Mouse (Mus musculus) stomach, postnatal 0 days (tissue): ENCODE measurements around the gene Dpy19l2. TPM values are rescaled to one million over a fixed set of nuclear protein-coding genes. Genes with fewer than 3 reads are reported as not detected.

Experiments
- ATAC-seq: fragments of 200-750 bp; cut with Nextera tagmentation; 2 replicates; pipeline ENCODE4 v1.8.0; 2017; ENCODE audit not compliant: low FRiP score, low TSS enrichment
- DNase-seq: peaks from one replicate; pipeline ENCODE4 v3.0.0-alpha.2; 2016; ENCODE audit warnings: low spot score
- H3K27ac ChIP-seq: fragments of 300-500 bp; sonication (generic); replicated peaks from 2 replicates; pipeline ENCODE4 v1.5.1; 2014; ENCODE audit warnings: mild to moderate bottlenecking, control low read depth
- H3K27me3 ChIP-seq: fragments of 300-500 bp; sonication (generic); 2 replicates; pipeline ENCODE4 v1.6.1; 2014; ENCODE audit warnings: low read length; ENCODE audit not compliant: control insufficient read depth, insufficient read depth
- H3K36me3 ChIP-seq: fragments of 300-500 bp; sonication (generic); 2 replicates; pipeline ENCODE4 v1.6.1; 2014; ENCODE audit warnings: low read length, mixed read lengths; ENCODE audit not compliant: control insufficient read depth, insufficient read depth
- H3K4me1 ChIP-seq: fragments of 300-500 bp; sonication (generic); replicated peaks from 2 replicates; pipeline ENCODE4 v1.6.1; 2014; ENCODE audit warnings: antibody characterized with exemption; ENCODE audit not compliant: control insufficient read depth, insufficient read depth
- H3K4me2 ChIP-seq: fragments of 300-500 bp; sonication (generic); replicated peaks from 2 replicates; pipeline ENCODE4 v1.6.1; 2014; ENCODE audit warnings: low read depth, mild to moderate bottlenecking, control low read depth, moderate library complexity
- H3K4me3 ChIP-seq: fragments of 300-500 bp; sonication (generic); 2 replicates; pipeline ENCODE4 v1.5.1; 2014; ENCODE audit warnings: low read depth, low read length, control low read depth
- H3K9ac ChIP-seq: fragments of 300-500 bp; sonication (generic); 2 replicates; pipeline ENCODE4 v1.6.1; 2014; ENCODE audit warnings: mild to moderate bottlenecking, low read length, control low read depth, mixed read lengths
- H3K9me3 ChIP-seq: fragments of 300-500 bp; sonication (generic); 2 replicates; pipeline ENCODE4 v1.6.1; 2016; ENCODE audit warnings: low read length; ENCODE audit not compliant: control insufficient read depth
- CTCF ChIP-seq: IDR thresholded peaks from 2 replicates; pipeline ENCODE4 v1.5.1; 2016; ENCODE audit warnings: antibody characterized with exemption, low read depth, mild to moderate bottlenecking, moderate library complexity
- EP300 ChIP-seq: optimal IDR thresholded peaks from 2 replicates; pipeline ENCODE3; 2016; ENCODE audit warnings: antibody characterized with exemption
- WGBS: fragments of 180-500 bp; shearing (Covaris S2); extraction: QIAGEN DNeasy Blood & Tissue Kit; methylation state at CpG from one replicate; pipeline ENCODE4 v1.1.7; 2014; 5-methylcytosine and 5-hydroxymethylcytosine counted together
- polyA plus RNA-seq: library from polyadenylated mRNA; unstranded; fragments of >200 nt; fragmentation: Nextera tagmentation; extraction: Ambion mirVana; gene quantifications from 2 replicates; pipeline ENCODE4 v1.2.1, GENCODE M21; 2015

The Dpy19l2 gene
- polyA plus RNA-seq, 1 experiment from 2014 or later, result 0.04 TPM

GRCm38 (mm10) chr9:24538159-24538558 is 157.9 kb downstream of the Dpy19l2 start:
- TF ChIP-seq EP300, result no peak
- peak; percentile 53 for TF ChIP-seq CTCF
- Histone ChIP-seq H3K4me3 (no peak overlapping the region), H3K4me2 (no peak overlapping the region), H3K27me3 (no peaks in the 10 kb centered on the region), H3K36me3 (no peaks in the 10 kb centered on the region), H3K9me3 (no peaks in the 10 kb centered on the region), H3K9ac (no peak overlapping the region), H3K4me1 (no peaks in the 10 kb centered on the region), H3K27ac (no peak overlapping the region)
- 35% methylated on average over 2 of the region's 2 CpGs for WGBS
- ATAC-seq (no peak), DNase-seq (no peak)

DNA sequence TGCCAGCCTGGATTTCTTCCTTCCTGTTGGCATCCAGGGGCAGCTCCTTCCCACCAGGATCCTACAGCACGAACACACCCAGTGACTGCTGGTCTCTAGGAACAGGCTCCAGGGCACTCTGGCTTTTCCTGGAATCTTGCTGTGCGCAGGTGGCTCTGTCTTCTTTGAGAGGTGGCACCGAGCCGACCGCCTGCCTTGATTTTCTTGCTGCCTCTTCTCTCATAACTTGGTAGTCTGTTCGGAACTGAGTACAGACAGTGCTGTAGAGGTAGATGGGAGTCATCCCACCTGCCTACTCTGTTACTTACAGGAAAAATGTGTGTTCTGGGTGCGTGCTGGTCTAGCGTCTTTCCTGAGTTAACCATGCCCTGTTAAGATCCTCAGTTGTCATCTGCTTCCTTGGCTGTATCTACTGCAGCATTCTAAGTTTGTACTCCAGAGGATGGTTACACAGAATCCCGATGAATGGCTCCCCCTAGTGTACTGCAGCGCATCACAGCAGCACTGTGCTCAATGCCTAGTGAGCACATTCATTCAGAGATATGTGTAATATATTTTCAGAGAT is 179.4 kb downstream of the Dpy19l2 start:
- H3K4me1 ChIP-seq, result no peaks in the 10 kb centered on the region
- no peaks in the 10 kb centered on the region for H3K9me3 ChIP-seq
- TF ChIP-seq CTCF, result peak; percentile 92
- no peak for TF ChIP-seq EP300
- no peak overlapping the region for H3K27ac ChIP-seq
- no peak overlapping the region for H3K9ac ChIP-seq
- H3K36me3 ChIP-seq, result no peaks in the 10 kb centered on the region
- no peak for ATAC-seq
- DNase-seq, result peak; percentile 58
- no peaks in the 10 kb centered on the region for H3K27me3 ChIP-seq
- WGBS, result 57% methylated on average over 10 of the region's 10 CpGs
- H3K4me3 ChIP-seq, result no peak overlapping the region
- no peak overlapping the region for H3K4me2 ChIP-seq

DNA sequence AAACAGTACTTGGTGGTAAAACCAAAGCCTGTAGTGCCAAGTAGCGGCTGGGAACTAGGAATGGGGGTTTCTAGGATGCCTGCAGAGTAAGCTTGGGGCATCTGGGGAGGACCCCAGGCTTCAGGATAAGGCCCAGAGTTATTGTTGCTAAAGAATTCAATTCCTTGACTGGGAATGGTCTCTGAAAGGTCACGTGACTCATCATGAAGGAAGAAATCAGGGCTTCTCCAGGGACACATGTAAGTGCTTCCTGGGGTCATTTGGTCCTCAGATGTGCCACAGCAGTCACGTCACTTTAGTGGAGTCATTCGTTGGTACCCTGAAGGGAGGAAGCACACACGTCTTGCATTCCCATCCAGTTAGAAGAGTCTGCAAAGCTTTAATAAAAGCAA is 182.0 kb downstream of the Dpy19l2 start:
- DNase-seq (no peak), ATAC-seq (no peak)
- Histone ChIP-seq H3K27ac (no peak overlapping the region), H3K27me3 (no peaks in the 10 kb centered on the region), H3K9me3 (no peaks in the 10 kb centered on the region), H3K4me2 (no peak overlapping the region), H3K4me1 (no peaks in the 10 kb centered on the region), H3K9ac (no peak overlapping the region), H3K4me3 (no peak overlapping the region), H3K36me3 (no peaks in the 10 kb centered on the region)
- no peak for TF ChIP-seq EP300
- 67% methylated on average over 5 of the region's 5 CpGs for WGBS

DNA sequence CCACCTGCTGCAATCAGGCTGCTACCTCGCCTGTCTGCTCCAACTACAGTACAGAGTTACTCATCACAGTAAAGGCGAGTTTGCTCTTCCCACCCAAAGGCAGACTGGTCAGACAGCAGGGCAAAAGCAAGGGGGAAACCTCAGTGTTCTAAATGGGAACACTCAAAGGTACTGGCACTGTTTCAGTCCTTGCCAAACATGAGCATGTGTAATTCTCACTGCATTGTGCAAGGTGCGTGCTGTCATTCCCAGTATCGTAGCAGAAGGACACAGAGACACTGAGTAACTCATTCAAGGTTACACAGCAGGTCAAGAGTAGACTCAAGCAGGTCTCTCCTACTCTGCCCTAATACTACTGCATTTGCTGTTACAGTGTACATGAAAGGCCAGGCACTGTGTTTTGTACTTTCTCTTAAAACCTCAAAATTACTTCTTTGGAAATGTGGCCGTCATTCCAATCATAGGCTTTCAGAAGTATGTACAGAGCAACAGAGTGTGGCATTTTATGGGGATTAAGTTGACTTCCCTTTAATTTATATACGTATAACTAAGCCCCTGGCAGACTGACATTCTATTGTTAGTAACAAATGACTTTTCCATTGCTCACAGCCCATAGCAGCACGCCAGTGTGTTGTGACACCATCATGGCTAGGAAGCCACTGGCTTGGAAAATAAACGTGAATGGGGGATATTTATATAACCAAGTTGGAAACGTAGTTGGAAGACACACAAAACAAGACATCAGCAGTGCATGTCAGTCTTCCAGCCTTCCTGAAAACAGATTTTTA is 182.6 kb downstream of the Dpy19l2 start:
- 57% methylated on average over 9 of the region's 9 CpGs for WGBS
- Histone ChIP-seq H3K27ac (no peak overlapping the region), H3K27me3 (no peaks in the 10 kb centered on the region), H3K9me3 (no peaks in the 10 kb centered on the region), H3K4me1 (no peaks in the 10 kb centered on the region), H3K4me3 (no peak overlapping the region), H3K9ac (no peak overlapping the region), H3K36me3 (no peaks in the 10 kb centered on the region), H3K4me2 (no peak overlapping the region)
- ATAC-seq (no peak), DNase-seq (no peak)
- TF ChIP-seq CTCF, result no peak
- no peak for TF ChIP-seq EP300

DNA sequence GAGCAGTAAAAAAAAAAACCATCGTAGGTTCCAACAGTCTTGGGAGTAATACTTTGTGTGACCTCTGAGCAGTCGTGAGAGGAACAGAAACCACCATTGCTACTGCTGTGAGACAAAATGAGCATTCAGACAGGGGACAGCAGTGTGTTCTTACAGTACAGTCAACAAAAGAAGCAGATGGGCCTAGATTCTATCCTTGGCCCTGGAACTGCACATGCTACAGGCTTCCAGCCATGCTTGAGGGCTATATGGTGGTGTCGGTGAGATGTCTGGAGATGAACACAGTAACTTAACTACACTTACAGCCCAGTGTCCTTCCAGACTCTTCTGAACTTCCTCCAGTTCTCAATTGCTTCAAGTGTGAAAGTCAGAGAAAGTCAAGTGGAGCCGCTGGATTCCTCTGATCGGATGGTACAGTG is 184.0 kb downstream of the Dpy19l2 start:
- no peaks in the 10 kb centered on the region for H3K36me3 ChIP-seq
- DNase-seq (no peak), ATAC-seq (no peak)
- H3K4me1 ChIP-seq, result no peaks in the 10 kb centered on the region
- no peak overlapping the region for H3K4me2 ChIP-seq
- H3K4me3 ChIP-seq, result no peak overlapping the region
- no peaks in the 10 kb centered on the region for H3K27me3 ChIP-seq
- TF ChIP-seq CTCF (no peak), EP300 (no peak)
- WGBS, result 92% methylated on average over 5 of the region's 5 CpGs
- no peak overlapping the region for H3K27ac ChIP-seq
- H3K9ac ChIP-seq, result no peak overlapping the region
- no peaks in the 10 kb centered on the region for H3K9me3 ChIP-seq

- Histone ChIP-seq H3K9ac (no peak overlapping the region), H3K27ac (no peak overlapping the region), H3K4me3 (no peak overlapping the region), H3K4me2 (no peak overlapping the region), H3K4me1 (no peaks in the 10 kb centered on the region), H3K27me3 (no peaks in the 10 kb centered on the region), H3K36me3 (no peaks in the 10 kb centered on the region), H3K9me3 (no peaks in the 10 kb centered on the region)
- WGBS, result 79% methylated on average over 4 of the region's 4 CpGs
- ATAC-seq, result no peak
- no peak for DNase-seq
- TF ChIP-seq EP300, result no peak
- TF ChIP-seq CTCF, result no peak
Observed at GRCm38 (mm10) chr9:24511371-24512120, 184.5 kb downstream of the Dpy19l2 start.
